Mouse (Mus musculus) heart, adult 18-20 months (tissue): ENCODE measurements around the gene Hap1. TPM values are rescaled to one million over a fixed set of nuclear protein-coding genes. Genes with fewer than 3 reads are reported as not detected.
"Not testable (repeated sequence)": the region's sequence is repeated elsewhere in the genome, so short reads cannot be mapped to it uniquely, and the experiment has no call there.

ENCODE experiments used
- DNase-seq, 2 experiments: peaks; one replicate each; pipeline ENCODE4 v3.0.0; 2021 to 2022; ENCODE audit warnings: mixed read lengths in 1 of 2
- total RNA-seq, 2 experiments: library from RNA; stranded (reverse); gene quantifications; 2 replicates each; pipeline ENCODE4 v1.2.3; 2021

The Hap1 gene
- total RNA-seq, 2 experiments from 2014 or later = 1.8 to 1.9 TPM

DNA sequence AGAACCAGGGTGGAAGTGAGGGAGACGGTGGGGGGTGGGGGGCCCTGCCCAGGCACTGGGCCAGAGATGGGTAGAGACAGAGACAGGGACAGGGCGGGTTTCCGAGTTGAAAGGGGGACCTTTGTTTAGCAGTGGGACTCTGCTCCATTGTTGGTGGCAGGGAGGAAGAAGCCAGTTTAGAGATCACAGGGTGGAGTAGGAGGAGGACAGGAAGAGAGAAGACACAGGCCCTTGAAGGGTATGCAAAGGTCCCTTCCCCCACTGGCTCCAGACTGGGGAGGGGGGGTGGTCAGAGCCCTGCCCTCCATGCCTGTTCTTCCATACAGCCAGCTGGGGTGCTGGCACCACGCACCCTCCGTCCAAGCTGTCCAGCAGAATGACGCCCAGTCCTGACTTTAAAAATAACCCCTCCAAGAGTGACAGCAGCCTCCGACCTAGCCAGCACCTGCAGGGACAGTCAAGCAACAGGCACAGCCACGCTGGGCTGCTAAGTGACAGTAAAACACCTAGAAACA is 34.1 kb upstream of the Hap1 start:
- DNase-seq = peak; percentile 79 to 84

GRCm38 (mm10) chr11:100388588-100388987 is 32.7 kb upstream of the Hap1 start:
- DNase-seq = peak; percentile 91 to 92

DNA sequence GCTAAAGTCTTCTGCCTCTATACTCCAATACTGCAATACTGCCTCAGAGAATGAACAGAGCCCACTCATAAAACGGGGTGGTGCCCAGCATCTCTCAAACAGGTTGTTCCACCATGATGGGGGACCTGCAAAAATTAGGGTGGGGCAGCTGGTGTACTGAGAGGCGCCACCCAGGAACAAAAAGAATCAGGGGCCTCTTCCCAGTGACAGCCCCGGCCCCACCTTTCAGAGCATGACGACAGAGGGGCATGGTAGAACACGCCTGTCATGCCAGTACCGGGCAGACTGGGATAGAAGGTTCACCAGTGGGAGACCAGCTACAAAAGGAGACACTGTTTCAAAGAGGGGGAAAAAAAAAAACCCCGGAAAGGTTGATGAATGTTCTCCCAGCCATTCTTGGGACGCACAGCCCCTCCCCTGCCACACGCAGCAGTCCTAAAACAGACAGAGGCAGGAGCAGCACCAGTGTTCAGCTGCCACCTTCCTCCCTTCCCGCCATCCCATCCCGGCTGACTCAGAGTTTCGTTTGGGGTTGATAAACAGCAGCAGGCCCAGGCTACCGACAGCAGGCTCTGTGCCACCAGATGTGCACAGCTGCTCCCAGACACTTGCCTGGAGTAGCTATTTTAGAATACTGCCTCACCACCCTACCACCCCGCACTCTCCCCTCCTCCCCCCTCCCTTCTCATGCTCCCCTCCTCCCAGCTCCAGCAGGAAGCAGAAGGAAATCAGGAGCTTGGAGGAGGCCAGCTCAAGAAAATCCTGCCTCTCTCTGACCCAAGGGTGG is 31.9 kb upstream of the Hap1 start:
- peak; percentile 87 to 93 for DNase-seq

DNA sequence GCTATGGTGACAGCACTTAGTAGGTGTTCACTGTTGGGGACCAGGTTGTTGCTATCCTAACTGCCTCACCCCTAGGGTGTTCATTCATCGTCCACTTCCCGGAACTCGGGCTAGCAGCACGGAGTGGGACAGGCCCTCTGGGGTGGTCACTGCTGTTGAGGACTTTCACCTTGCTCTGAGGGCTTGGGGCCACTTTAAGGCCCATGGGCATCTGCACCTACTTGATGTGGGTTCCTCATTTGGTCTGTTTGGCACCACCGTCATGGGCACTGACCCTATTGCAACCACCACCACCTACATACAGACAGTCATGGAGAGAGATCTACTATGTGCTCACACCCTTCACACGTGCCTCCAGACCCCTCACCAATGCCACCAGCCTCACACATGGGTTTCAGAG is 31.2 kb upstream of the Hap1 start:
- no peak for DNase-seq

DNA sequence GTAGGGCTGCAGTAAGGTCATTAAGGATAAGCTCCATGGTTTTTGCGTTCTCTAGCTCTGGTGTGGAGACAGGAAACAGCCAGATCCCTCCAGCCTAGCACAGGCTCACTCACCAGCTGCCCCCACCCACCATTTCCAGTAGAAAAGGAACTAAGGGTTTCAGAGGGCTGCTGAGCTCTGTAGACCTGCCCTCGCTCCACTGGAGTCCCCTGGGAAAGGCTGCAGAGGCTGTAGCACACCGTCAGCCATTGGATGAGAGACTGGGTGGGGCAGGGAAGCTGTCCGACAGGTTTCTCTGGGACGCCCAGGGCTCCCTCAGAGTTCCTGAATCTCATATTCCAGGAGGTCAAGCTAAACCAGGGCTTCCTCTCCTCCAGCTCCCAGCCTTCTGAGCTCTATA is 30.7 kb upstream of the Hap1 start:
- DNase-seq = peak; percentile 50 to 59

GRCm38 (mm10) chr11:100385016-100385415 is 29.1 kb upstream of the Hap1 start:
- DNase-seq = no peak

DNA sequence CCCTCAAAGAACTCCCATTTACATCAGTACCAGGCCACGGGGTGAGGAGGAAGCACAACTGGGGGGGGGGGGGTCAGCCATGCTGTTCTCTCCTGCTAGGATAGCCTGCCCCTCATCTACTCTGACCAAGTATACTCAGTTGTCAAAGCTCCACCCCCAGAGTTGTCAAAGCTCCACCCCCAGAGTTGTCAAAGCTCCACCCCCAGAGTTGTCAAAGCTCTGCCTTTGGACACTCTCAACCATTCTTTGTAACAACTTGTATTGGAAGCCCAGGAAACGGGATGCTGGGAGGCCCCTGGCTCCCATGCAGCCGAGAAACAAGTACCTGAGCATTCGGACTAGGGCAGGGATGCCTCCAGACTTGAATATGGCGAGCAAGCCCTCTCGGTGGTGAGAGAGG is 26.8 kb upstream of the Hap1 start:
- DNase-seq = no peak

GRCm38 (mm10) chr11:100379311-100379710 is 23.4 kb upstream of the Hap1 start:
- no peak for DNase-seq

- DNase-seq = no peak
Measured at GRCm38 (mm10) chr11:100378446-100378845, 22.5 kb upstream of the Hap1 start.

DNA sequence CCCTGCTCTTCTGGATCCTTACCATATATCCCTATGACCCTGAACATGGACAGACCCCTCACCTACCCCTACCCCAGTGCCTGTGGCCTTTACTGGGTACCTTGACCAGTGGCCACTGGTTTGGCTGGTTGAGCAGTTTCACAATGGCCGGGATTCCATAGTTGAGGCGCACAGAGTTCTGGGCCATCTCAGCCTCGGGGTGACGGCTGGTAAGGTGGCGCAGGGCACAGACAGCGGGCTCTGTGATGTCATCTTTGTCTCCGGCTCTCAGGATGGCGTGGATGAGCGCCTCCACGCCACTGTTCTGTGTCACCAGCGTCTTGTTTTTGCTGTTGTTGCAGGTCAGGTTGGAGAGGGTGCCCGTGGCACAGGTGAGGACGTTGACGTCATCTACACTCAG is 22.1 kb upstream of the Hap1 start:
- no peak for DNase-seq

DNA sequence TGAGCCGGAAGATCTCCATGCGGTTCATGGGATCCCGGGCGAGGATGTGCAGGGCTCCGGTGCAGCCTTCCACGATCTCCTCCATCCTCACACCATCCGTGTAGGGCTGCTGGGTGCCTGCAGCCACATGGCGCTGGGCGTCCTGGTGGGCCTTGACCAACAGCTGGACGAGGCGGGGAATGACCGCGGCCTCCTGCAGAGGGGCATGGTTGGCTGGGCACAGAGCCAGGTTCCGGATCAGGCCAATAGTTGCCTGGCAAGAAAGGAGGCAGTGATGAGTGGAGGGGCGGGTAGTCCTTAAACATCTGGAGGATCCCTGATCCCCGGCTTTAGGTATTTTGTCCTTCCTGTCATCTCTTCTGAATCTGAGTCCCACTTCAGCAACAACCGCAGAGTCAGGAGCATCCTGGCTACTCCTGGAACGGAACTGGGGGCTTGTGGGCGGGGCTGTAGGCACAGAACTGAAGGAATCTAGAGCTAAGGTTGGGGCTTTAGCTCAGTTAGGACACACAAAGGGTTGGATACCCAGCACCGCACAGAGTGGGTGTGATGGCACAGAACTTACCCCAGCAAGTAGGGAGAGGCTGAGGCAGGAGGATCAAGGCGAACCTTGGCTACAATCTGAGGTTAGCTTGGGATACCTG is 20.9 kb upstream of the Hap1 start:
- no peak for DNase-seq

DNA sequence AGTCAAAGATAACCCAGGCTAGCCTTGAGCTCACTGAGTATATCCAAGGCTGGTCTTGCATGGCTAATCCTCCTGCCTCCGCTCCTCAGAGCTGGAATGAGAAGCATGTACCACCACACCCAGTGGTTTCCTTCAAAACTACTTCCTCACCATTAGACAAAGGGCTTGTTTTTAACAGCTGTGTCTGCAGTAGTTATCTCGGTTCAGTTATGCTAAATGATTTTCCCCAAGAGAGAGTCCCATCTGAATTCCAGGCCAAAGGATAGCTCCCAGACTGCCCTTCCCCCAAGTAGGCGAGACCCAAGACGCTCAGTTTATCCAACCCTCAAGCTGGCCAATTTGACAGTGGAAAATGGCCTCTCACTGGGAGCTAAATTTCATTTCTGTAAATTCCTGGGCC is 20.1 kb upstream of the Hap1 start:
- peak in 1 of 2 experiments; percentile 67 for DNase-seq

- DNase-seq = no peak
Measured at GRCm38 (mm10) chr11:100375127-100375526, 19.2 kb upstream of the Hap1 start.

DNA sequence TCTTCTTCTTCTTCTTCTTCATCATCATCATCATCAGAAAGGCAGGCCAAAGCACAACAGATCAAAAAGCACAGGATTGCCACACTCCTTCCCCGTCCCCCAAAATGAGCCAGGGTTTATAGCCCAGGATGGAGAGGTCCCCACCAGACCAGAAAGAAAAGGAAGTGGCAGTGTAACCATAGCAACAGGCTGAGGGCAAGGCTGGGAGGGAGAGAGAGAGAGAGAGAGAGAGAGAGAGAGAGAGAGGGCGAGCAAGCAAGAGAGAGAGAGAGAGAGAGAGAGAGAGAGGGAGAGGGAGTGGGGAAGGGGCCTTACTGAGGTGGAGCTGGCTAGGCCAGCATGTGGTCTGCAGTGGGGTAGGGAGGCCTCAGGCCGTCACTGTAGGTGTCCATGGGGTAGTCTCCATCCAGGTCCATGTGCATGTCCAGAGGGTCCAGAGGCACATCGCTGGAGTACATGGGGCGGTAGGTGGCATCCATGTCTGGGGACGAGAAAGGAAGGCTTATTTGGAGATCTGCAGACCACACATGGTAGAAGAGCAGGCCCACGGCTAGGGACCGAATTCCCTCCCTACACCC is 16.1 kb upstream of the Hap1 start:
- DNase-seq = no peak

DNA sequence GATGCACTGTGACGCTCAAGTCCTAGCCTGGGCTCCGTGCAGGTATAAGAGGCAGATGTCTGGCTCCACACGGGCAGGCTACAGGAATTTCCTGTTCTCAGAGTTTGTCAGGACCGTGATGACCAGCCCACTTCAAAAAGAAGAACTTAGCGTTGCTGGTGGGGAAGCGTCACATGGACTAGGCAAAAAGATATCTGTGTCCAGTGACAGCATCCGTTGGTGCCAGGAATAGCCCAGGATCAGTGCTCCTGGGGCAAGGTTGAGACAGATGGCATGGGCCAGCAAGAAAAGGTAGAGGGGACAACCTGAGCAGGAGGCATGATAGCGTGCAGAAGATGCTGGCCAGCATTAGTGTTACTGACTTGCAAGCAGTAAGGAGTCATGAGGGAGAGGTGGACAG is 13.9 kb upstream of the Hap1 start:
- DNase-seq = peak in 1 of 2 experiments; percentile 31

DNA sequence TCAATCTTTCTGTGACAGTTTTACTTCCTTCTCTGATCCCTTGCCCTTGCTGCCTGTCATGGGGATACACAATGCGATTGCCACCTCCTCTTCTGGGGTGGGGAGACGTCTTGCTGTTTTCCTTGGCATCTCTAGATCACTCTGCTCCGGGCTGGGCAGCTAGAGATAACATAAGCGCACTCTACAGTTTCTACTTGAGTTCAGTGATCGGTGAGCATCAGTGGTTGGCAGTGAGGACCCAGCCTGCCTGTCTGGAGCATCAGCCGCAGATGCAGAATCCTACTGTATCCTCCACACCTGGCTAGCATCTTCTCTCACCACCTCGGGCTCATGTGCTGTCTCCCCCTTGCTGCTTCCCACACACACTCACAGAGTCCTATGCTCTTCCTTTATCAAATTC is 13.2 kb upstream of the Hap1 start:
- no peak for DNase-seq

DNA sequence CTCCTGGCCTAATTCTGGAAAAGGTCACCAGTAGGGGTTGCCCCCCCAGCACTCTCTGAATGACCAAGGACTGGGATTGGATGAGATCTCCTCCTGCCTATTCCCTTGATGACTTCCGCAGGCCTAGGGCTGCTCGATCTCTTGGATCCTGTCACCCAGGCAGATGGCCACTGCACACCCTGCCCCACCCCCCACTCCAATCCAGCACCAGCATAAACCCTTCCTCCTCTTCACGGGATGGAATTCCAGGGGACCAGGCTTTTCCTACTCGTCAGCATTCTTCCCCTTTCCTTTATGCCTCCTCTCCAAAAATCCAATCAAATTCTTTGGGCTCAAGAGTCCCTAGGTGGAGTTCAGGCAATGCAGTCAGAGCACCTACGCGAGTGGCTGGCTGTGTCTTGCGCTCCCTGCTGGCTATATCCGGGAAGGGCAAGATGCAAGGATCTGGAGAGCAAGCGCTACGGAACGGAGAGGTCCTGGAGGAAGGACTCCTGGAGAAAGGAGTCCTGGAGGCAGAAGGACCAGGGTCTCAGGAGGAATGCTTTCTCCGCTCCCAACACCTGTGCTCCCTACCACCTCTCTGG is 7.1 kb upstream of the Hap1 start:
- DNase-seq = peak; percentile 70 to 85

DNA sequence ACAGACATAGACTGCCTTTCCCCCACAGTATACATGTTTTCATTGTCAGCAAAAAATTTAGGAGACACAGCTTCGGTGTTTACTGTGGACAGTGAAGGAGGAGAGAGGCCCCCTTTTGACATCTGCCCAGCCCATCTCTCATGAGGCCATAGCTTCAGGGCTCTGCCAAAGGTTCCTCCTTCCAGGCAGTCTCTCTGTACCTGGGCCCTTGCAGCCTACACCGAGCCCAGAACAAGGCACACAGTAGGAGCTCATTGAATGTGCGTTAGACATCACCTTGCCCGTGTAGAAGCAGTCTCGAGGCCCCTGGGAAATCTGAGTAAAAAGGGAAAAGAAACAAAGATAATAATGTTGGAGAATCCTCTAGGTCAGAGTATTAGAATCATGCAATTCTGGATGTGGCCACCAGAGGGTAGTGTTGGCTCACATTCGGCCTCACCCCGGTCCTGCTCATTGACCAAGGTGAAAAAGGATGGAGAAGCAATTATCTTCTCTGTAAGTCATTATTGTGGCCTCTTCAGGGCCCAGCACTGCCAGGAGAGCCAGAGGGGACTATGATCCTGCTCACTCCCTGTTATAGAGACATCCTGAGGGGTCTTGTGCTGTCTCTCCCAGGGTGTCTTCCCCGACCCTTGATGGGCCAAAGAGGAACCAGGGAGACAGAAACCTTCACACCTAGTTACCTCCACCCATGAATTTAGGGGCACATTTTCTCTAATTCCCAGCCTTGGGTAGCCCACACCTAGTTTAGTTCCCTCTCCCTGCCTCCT is 6.5 kb upstream of the Hap1 start:
- DNase-seq = peak; percentile 74 to 90

GRCm38 (mm10) chr11:100361059-100361458 is 5.1 kb upstream of the Hap1 start:
- DNase-seq = not testable (repeated sequence)

- DNase-seq = peak in 1 of 2 experiments; percentile 3
Measured at GRCm38 (mm10) chr11:100360175-100360574, 4.2 kb upstream of the Hap1 start.

GRCm38 (mm10) chr11:100357408-100357807 is 1.5 kb upstream of the Hap1 start:
- no peak for DNase-seq

- DNase-seq = no peak
Measured at GRCm38 (mm10) chr11:100356819-100357211, 887 bp upstream of the Hap1 start.
